Mouse (Mus musculus) embryonic fibroblast, embryonic 13.5 days (primary cell): Measurements from ENCODE around the gene Churc1.

ENCODE experiments used
- CTCF ChIP-seq: IDR thresholded peaks from 2 replicates; pipeline ENCODE4 v1.5.1; 2011; ENCODE audit warnings: mild to moderate bottlenecking, control low read depth, low read length, moderate library complexity, borderline replicate concordance; ENCODE audit not compliant: insufficient read depth
- POLR2A ChIP-seq: IDR thresholded peaks from 2 replicates; pipeline ENCODE4 v1.6.1; 2011; ENCODE audit warnings: low read depth, mild to moderate bottlenecking, control low read depth, low read length, moderate library complexity

- TF ChIP-seq POLR2A (no peak), CTCF (no peak)
Measured at GRCm38 (mm10) chr12:76777845-76778244, 12.5 kb downstream of the Churc1 start.
